In the genomic region with DNA sequence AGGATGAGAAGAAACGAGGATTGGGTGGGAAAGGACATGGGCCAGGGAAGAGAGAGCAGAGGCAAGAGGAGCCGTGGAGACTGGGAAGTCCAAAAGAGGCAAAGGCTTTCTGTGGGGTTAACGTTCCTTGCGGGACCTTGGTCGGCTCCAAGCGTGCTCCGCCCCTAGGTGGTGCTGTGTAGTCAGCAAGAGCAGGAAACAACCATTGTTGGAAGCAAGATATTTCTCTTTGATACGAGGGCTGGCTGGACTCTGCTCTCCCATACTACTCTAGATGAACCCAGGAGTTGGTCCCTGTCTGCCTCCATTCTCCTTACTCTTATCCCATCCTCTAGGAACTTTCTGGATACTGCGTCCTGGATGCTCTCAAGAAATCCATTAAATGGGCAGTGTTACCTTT, we compare ENCODE assay signal across 8 mouse cellular contexts.
DNase-seq lines count a peak whose midpoint lies in the region; ATAC-seq lines count a peak whose summit lies in the region.

No protein-coding gene starts in this region.

- H3K9me3 ChIP-seq in midbrain, embryonic 14.5 days (ENCODE audit: control insufficient read depth, low read length) = no peaks in the 10 kb centered on the region
- H3K9me3 ChIP-seq in midbrain, embryonic 13.5 days = no peaks in the 10 kb centered on the region
- no peaks in the 10 kb centered on the region for H3K9me3 ChIP-seq in kidney, embryonic 15.5 days (replicated peaks)
- H3K9me3 ChIP-seq in limb, embryonic 13.5 days = no peaks in the 10 kb centered on the region

- H3K4me1 ChIP-seq in midbrain, embryonic 14.5 days (ENCODE audit: control insufficient read depth, insufficient read depth, low read length) = no peaks in the 10 kb centered on the region
- no peaks in the 10 kb centered on the region for H3K4me1 ChIP-seq in midbrain, embryonic 13.5 days (replicated peaks)
- H3K4me1 ChIP-seq in kidney, embryonic 15.5 days = peaks cover 7% of the 10 kb centered on the region
- H3K4me1 ChIP-seq in limb, embryonic 13.5 days = peaks cover 10% of the 10 kb centered on the region; the same call in 1 of the 2 replicates

- H3K27me3 ChIP-seq in midbrain, embryonic 14.5 days (ENCODE audit: control insufficient read depth, insufficient read depth, low read length) = no peaks in the 10 kb centered on the region
- H3K27me3 ChIP-seq in midbrain, embryonic 13.5 days = no peaks in the 10 kb centered on the region
- 0 out of 2 replicates have a peak, but pooled peaks cover 4% of the 10 kb centered on the region for H3K27me3 ChIP-seq in kidney, embryonic 15.5 days
- no peaks in the 10 kb centered on the region for H3K27me3 ChIP-seq in limb, embryonic 13.5 days

- intact Hi-C loops in gastrocnemius, postnatal 36 days (cut with DNase I) = no loop called here

- WGBS in midbrain, embryonic 14.5 days = 25% methylated on average over 9 of the region's 9 CpGs
- 29% methylated on average over 9 of the region's 9 CpGs for WGBS in midbrain, embryonic 13.5 days
- WGBS in kidney, embryonic 15.5 days = 22% methylated on average over 9 of the region's 9 CpGs
- 30% methylated on average over 9 of the region's 9 CpGs for WGBS in limb, embryonic 13.5 days

- peak; percentile 76 for DNase-seq in midbrain, embryonic 14.5 days
- DNase-seq in gastrocnemius, postnatal 36 days = peak; percentile 56 to 63
- peak; percentile 67 for DNase-seq in retina, postnatal 1 day
- DNase-seq in urinary bladder, postnatal 4 days (ENCODE audit: low spot score in 2 of 2) = peak; percentile 57 to 85

- no peak overlapping the region for H3K4me2 ChIP-seq in midbrain, embryonic 14.5 days (ENCODE audit: low read length)
- H3K4me2 ChIP-seq in midbrain, embryonic 13.5 days (replicated peaks) = no peak overlapping the region
- 0 out of 2 replicates have a peak overlapping the region, but pooled peaks have one; percentile 4 for H3K4me2 ChIP-seq in kidney, embryonic 15.5 days
- H3K4me2 ChIP-seq in limb, embryonic 13.5 days (replicated peaks) = peak overlapping the region; percentile 16; the same call in 1 of the 2 replicates

- ATAC-seq in midbrain, embryonic 14.5 days (ENCODE audit: low FRiP score, low TSS enrichment) = no peak
- no peak for ATAC-seq in midbrain, embryonic 13.5 days
- ATAC-seq in common myeloid progenitor, adult 5-6 weeks (replicated peaks; ENCODE audit: low read depth, poor library complexity, severe bottlenecking) = peak; percentile 73
- peak; percentile 69 for ATAC-seq in kidney, embryonic 15.5 days (replicated peaks; ENCODE audit: low FRiP score)
- peak; percentile 44; the same call in 1 of the 2 replicates for ATAC-seq in limb, embryonic 13.5 days (ENCODE audit: low FRiP score, low read depth)

- H3K4me3 ChIP-seq in midbrain, embryonic 14.5 days (replicated peaks; ENCODE audit: low read depth, low read length) = no peak overlapping the region
- H3K4me3 ChIP-seq in midbrain, embryonic 13.5 days (replicated peaks) = no peak overlapping the region
- no peak overlapping the region for H3K4me3 ChIP-seq in kidney, embryonic 15.5 days (replicated peaks)
- H3K4me3 ChIP-seq in limb, embryonic 13.5 days = no peak overlapping the region

- no peak overlapping the region for H3K9ac ChIP-seq in midbrain, embryonic 14.5 days (replicated peaks; ENCODE audit: low read length)
- H3K9ac ChIP-seq in midbrain, embryonic 13.5 days (replicated peaks) = no peak overlapping the region
- H3K9ac ChIP-seq in kidney, embryonic 15.5 days = no peak overlapping the region
- no peak overlapping the region for H3K9ac ChIP-seq in limb, embryonic 13.5 days

- no peaks in the 10 kb centered on the region for H3K36me3 ChIP-seq in midbrain, embryonic 14.5 days (ENCODE audit: control insufficient read depth, insufficient read depth, low read length)
- no peaks in the 10 kb centered on the region for H3K36me3 ChIP-seq in midbrain, embryonic 13.5 days
- H3K36me3 ChIP-seq in kidney, embryonic 15.5 days = no peaks in the 10 kb centered on the region
- H3K36me3 ChIP-seq in limb, embryonic 13.5 days = no peaks in the 10 kb centered on the region

- no peak overlapping the region for H3K27ac ChIP-seq in midbrain, embryonic 14.5 days (replicated peaks; ENCODE audit: low read depth, low read length)
- H3K27ac ChIP-seq in midbrain, embryonic 13.5 days = no peak overlapping the region
- no peak overlapping the region for H3K27ac ChIP-seq in kidney, embryonic 15.5 days
- no peak overlapping the region for H3K27ac ChIP-seq in limb, embryonic 13.5 days

Comparison
In these comparisons a context has a peak if more than half of its experiments do, and no peak if none do; other contexts are left out.
1. ATAC-seq: peak in common myeloid progenitor, adult 5-6 weeks (single experiment), kidney, embryonic 15.5 days (single experiment) and limb, embryonic 13.5 days (single experiment); none in midbrain, embryonic 14.5 days (single experiment) and midbrain, embryonic 13.5 days (single experiment).
2. H3K4me2 ChIP-seq: peak in kidney, embryonic 15.5 days (single experiment) and limb, embryonic 13.5 days (single experiment); none in midbrain, embryonic 14.5 days (single experiment) and midbrain, embryonic 13.5 days (single experiment).
3. Peak in every context shown above with its lines, with median percentiles within 50 percentile points of each other: DNase-seq.